Mouse (Mus musculus): ENCODE measurements around the gene Pnn. TPM values are rescaled to one million over a fixed set of nuclear protein-coding genes. Genes with fewer than 3 reads are reported as not detected.
"Not testable (repeated sequence)": the region's sequence is repeated elsewhere in the genome, so short reads cannot be mapped to it uniquely, and the experiment has no call there.

The Pnn gene
- total and polyA plus RNA-seq, 3 experiments, result 99.9 to 172 (median 128) TPM

DNA sequence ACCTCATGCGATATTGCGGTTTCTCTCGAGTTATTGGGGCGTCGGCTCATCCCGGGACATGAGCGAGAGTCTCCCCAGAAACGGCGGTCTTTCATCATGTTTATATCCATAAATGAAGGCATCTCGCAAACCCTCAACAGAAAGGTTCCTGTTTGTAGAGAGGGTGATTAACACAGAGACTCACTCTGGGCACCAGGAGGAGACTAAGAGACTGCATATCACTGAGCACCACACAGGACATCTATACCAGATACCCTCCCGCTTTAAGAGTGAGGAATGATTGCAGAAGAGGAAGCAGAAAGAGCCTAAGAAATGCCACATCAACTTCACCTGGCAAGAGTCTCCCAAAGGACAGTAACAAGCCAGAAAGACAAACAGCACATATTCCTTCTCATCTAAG is 10.5 kb upstream of the Pnn start:
- TF ChIP-seq TAL1 (conservative IDR thresholded peaks at IDR 0.05; ENCODE audit: low read depth, low read length), result no peak
- no peak for TF ChIP-seq POLR2AphosphoS5 (IDR thresholded peaks at IDR 0.05; ENCODE audit: insufficient replicate concordance, low read depth, low read length)
- TF ChIP-seq GATA1 (IDR thresholded peaks at IDR 0.05; ENCODE audit: borderline replicate concordance, low read length), result no peak
- TF ChIP-seq CTCF (IDR thresholded peaks at IDR 0.05; ENCODE audit: low read depth, low read length), result no peak
- no peak for TF ChIP-seq GATA2 (IDR thresholded peaks at IDR 0.05; ENCODE audit: borderline replicate concordance, low read depth, low read length)
- DNase-seq (ENCODE audit: low spot score), result no peak
- H3K27me3 ChIP-seq (ENCODE audit: insufficient read depth, low read length), result no peaks in the 10 kb centered on the region
- H3K36me3 ChIP-seq (replicated peaks), result peaks cover 75% of the 10 kb centered on the region
- H3K4me3 ChIP-seq (ENCODE audit: low read depth, low read length), result no peak overlapping the region
- H3K9me3 ChIP-seq (replicated peaks), result no peaks in the 10 kb centered on the region
- ATAC-seq (ENCODE audit: extremely low read depth, insufficient number of reproducible peaks, low FRiP score, poor library complexity, severe bottlenecking), result no peak
- peaks cover 68% of the 10 kb centered on the region for H3K4me1 ChIP-seq (ENCODE audit: insufficient read depth, low read depth, low read length)

DNA sequence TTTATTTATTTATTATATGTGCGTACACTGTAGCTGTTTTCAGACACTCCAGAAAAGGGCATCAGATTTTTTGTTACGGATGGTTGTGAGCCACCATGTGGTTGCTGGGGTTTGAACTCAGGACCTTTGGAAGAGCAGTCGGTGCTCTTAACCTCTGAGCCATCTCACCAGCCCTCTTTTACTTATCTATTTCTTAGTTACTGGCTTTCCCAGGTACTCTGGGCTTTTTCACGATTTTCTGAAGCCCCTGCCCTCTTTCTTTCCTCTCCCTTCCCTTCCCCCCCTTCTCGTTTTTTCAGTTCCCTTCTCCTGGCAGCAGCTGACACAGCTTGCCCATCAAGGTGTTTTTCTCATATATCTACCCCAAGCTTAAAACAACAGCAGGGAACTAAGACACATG is 8.4 kb upstream of the Pnn start:
- not testable (repeated sequence) for H3K4me3 ChIP-seq (ENCODE audit: low read depth, low read length); H3K9me3 ChIP-seq (replicated peaks); H3K27me3 ChIP-seq (ENCODE audit: insufficient read depth, low read length); DNase-seq (ENCODE audit: low spot score); ATAC-seq (ENCODE audit: extremely low read depth, insufficient number of reproducible peaks, low FRiP score, poor library complexity, severe bottlenecking)
- Histone ChIP-seq H3K4me1 (ENCODE audit: insufficient read depth, low read depth, low read length) (peaks cover 62% of the 10 kb centered on the region), H3K36me3 (replicated peaks) (peaks cover 58% of the 10 kb centered on the region)

GRCm38 (mm10) chr12:59060322-59060721 is 6.4 kb upstream of the Pnn start:
- DNase-seq (ENCODE audit: low spot score) (no peak), ATAC-seq (ENCODE audit: extremely low read depth, insufficient number of reproducible peaks, low FRiP score, poor library complexity, severe bottlenecking) (no peak)
- Histone ChIP-seq H3K27me3 (ENCODE audit: insufficient read depth, low read length) (no peaks in the 10 kb centered on the region), H3K36me3 (replicated peaks) (peaks cover 42% of the 10 kb centered on the region), H3K4me3 (ENCODE audit: low read depth, low read length) (peak overlapping the region; percentile 79), H3K4me1 (ENCODE audit: insufficient read depth, low read depth, low read length) (peaks cover 48% of the 10 kb centered on the region), H3K9me3 (replicated peaks) (no peaks in the 10 kb centered on the region)
- TF ChIP-seq CTCF (IDR thresholded peaks at IDR 0.05; ENCODE audit: low read depth, low read length) (no peak), GATA2 (IDR thresholded peaks at IDR 0.05; ENCODE audit: borderline replicate concordance, low read depth, low read length) (no peak), POLR2AphosphoS5 (IDR thresholded peaks at IDR 0.05; ENCODE audit: insufficient replicate concordance, low read depth, low read length) (no peak), TAL1 (conservative IDR thresholded peaks at IDR 0.05; ENCODE audit: low read depth, low read length) (no peak), GATA1 (IDR thresholded peaks at IDR 0.05; ENCODE audit: borderline replicate concordance, low read length) (no peak)

GRCm38 (mm10) chr12:59060993-59061595 is 5.6 kb upstream of the Pnn start, which contains the start of gene Trappc6b:
Trappc6b (minus strand) TSS chr12:59061472.
- H3K9me3 ChIP-seq (replicated peaks), result no peaks in the 10 kb centered on the region
- ATAC-seq (ENCODE audit: extremely low read depth, insufficient number of reproducible peaks, low FRiP score, poor library complexity, severe bottlenecking), result peak; percentile 89

DNA sequence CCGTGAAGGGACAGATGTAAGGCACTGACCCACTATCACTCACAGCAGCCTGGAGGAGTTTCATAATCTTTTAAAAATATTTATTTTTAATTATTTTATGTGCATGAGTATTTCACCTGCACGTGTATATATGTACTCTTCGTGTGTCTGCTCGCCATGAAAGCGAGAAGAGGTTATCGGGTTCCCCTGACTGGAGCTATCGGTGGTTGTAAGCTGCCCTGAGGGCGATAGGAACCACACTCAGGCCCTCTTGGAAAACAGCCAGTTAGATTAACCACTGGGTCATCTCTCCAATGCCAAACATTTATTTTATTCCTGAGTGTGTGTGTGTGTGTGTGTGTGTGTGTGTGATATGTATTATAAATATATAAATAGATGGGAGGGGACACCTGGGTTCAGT is 1.8 kb upstream of the Pnn start:
- no peak overlapping the region for H3K4me3 ChIP-seq (ENCODE audit: low read depth, low read length)
- ATAC-seq (ENCODE audit: extremely low read depth, insufficient number of reproducible peaks, low FRiP score, poor library complexity, severe bottlenecking) (no peak), DNase-seq (ENCODE audit: low spot score) (no peak)
- H3K27me3 ChIP-seq (ENCODE audit: insufficient read depth, low read length), result no peaks in the 10 kb centered on the region
- peaks cover 46% of the 10 kb centered on the region for H3K4me1 ChIP-seq (ENCODE audit: insufficient read depth, low read depth, low read length)
- no peak for TF ChIP-seq TAL1 (conservative IDR thresholded peaks at IDR 0.05; ENCODE audit: low read depth, low read length)
- TF ChIP-seq CTCF (IDR thresholded peaks at IDR 0.05; ENCODE audit: low read depth, low read length), result no peak
- no peak for TF ChIP-seq POLR2AphosphoS5 (IDR thresholded peaks at IDR 0.05; ENCODE audit: insufficient replicate concordance, low read depth, low read length)
- TF ChIP-seq GATA2 (IDR thresholded peaks at IDR 0.05; ENCODE audit: borderline replicate concordance, low read depth, low read length), result no peak
- no peak for TF ChIP-seq GATA1 (IDR thresholded peaks at IDR 0.05; ENCODE audit: borderline replicate concordance, low read length)
- no peaks in the 10 kb centered on the region for H3K9me3 ChIP-seq (replicated peaks)
- H3K36me3 ChIP-seq (replicated peaks), result peaks cover 21% of the 10 kb centered on the region

More at GRCm38 (mm10) chr12:59060993-59061595, 5.6 kb upstream of the Pnn start, which contains the start of gene Trappc6b:
- TF ChIP-seq GATA2 (IDR thresholded peaks at IDR 0.05; ENCODE audit: borderline replicate concordance, low read depth, low read length) (no peak), CTCF (IDR thresholded peaks at IDR 0.05; ENCODE audit: low read depth, low read length) (no peak), GATA1 (IDR thresholded peaks at IDR 0.05; ENCODE audit: borderline replicate concordance, low read length) (no peak), TAL1 (conservative IDR thresholded peaks at IDR 0.05; ENCODE audit: low read depth, low read length) (no peak), POLR2AphosphoS5 (IDR thresholded peaks at IDR 0.05; ENCODE audit: insufficient replicate concordance, low read depth, low read length) (no peak)
- peak; percentile 95 for DNase-seq (ENCODE audit: low spot score)
- Histone ChIP-seq H3K36me3 (replicated peaks) (peaks cover 34% of the 10 kb centered on the region), H3K27me3 (ENCODE audit: insufficient read depth, low read length) (no peaks in the 10 kb centered on the region), H3K4me1 (ENCODE audit: insufficient read depth, low read depth, low read length) (peaks cover 51% of the 10 kb centered on the region), H3K4me3 (ENCODE audit: low read depth, low read length) (peak within 1 kb of the TSS; percentile 79)

DNA sequence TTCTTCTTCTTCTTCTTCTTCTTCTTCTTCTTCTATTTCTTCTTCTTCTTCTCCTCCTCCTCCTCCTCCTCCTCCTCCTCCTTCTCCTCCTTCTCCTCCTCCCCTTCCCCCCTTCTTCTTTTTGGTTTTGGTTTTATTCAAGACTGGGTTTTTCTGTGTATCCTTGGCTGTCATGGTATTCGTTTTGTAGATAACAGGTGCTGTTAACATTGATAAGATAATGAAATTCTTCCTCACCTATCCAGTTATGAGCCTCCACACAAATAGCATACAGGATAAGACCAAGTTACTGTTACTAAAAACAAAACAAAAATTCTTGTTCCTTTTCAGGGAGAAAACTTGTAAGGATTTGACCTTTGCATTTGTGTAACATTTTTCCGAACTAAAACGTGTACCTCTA is 908 bp upstream of the Pnn start:
- no peak for ATAC-seq (ENCODE audit: extremely low read depth, insufficient number of reproducible peaks, low FRiP score, poor library complexity, severe bottlenecking)
- DNase-seq (ENCODE audit: low spot score), result no peak

More for the DNA sequence above, 908 bp upstream of the Pnn start:
- peaks cover 28% of the 10 kb centered on the region for H3K36me3 ChIP-seq (replicated peaks)
- TF ChIP-seq TAL1 (conservative IDR thresholded peaks at IDR 0.05; ENCODE audit: low read depth, low read length) (no peak), POLR2AphosphoS5 (IDR thresholded peaks at IDR 0.05; ENCODE audit: insufficient replicate concordance, low read depth, low read length) (no peak), GATA1 (IDR thresholded peaks at IDR 0.05; ENCODE audit: borderline replicate concordance, low read length) (no peak), CTCF (IDR thresholded peaks at IDR 0.05; ENCODE audit: low read depth, low read length) (no peak), GATA2 (IDR thresholded peaks at IDR 0.05; ENCODE audit: borderline replicate concordance, low read depth, low read length) (no peak)
- no peaks in the 10 kb centered on the region for H3K9me3 ChIP-seq (replicated peaks)
- peak overlapping the region; percentile 85; the same call in 1 of the 2 replicates for H3K4me3 ChIP-seq (ENCODE audit: low read depth, low read length)
- H3K27me3 ChIP-seq (ENCODE audit: insufficient read depth, low read length), result no peaks in the 10 kb centered on the region
- H3K4me1 ChIP-seq (ENCODE audit: insufficient read depth, low read depth, low read length), result peaks cover 46% of the 10 kb centered on the region
